Mouse (Mus musculus) layer of hippocampus, postnatal 10 days (tissue): ENCODE results near the gene Rcan2. TPM values are rescaled to one million over a fixed set of nuclear protein-coding genes. Genes with fewer than 3 reads are reported as not detected.

Experiments used
- DNase-seq, 2 experiments: peaks; one replicate each; pipeline ENCODE4 v3.0.0; 2021; ENCODE audit warnings: low spot score in 2 of 2
- total RNA-seq, 2 experiments: library from RNA; stranded (reverse); gene quantifications; 2 replicates each; pipeline ENCODE4 v1.2.3; 2021

The Rcan2 gene
- total RNA-seq, 2 experiments from 2014 or later = 40.2 to 42.5 TPM

DNA sequence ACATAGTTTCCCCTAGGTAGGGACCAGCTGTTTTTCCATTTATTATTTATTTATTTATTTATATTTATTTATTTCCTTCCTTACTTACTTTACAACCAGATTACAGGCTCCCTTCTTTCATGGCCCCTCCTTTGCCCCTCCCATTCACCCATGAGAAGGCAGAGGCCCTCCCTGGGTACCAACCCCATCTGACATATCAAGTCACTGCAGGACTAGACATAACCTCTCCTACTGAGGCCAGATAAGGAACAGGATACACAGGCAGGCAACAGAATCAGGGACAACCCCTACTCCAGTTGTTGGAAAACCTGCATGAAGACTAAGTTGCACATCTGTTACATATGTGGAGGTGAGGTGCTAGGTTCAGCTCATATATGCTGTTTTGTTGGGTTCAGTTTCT is 105.6 kb downstream of the Rcan2 start:
- DNase-seq = no peak

DNA sequence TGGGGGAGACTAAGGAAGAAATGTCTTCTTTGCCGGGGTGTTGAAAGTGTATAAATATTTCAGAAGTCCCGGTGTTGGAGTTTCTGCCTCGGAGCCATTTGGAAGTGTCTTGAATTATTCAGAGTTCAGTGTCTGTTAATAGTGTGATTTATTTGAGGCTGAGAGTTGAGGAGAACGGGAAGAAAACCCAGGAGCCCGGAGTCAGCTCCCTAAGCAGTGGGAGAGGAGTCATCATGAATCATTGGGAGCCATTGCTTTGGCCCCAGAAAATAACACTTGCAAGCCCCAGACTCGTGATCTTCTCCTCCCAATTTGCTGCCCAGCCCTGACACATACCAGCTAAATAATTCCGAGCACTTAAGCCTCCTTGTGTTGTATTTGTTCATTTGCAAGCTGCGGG is 115.0 kb downstream of the Rcan2 start:
- no peak for DNase-seq

DNA sequence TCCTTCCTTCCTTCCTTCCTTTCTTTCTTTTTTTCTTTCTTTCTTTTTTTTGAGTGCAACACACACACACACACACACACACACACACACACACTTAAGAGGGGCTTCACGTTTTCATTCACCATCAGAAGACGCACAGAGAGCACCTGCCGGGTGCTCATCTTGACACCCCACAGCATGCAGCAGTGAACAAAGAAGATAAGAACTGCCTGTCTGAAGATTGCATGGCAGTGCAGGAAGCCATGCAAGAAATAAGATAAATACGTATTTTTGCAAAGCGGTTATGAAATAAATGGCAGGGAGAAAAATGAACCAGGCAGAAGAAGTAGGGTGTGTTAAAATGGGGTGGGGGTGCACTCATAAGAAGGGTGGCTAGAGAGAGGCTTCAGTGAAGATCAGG is 116.0 kb downstream of the Rcan2 start:
- no peak for DNase-seq

DNA sequence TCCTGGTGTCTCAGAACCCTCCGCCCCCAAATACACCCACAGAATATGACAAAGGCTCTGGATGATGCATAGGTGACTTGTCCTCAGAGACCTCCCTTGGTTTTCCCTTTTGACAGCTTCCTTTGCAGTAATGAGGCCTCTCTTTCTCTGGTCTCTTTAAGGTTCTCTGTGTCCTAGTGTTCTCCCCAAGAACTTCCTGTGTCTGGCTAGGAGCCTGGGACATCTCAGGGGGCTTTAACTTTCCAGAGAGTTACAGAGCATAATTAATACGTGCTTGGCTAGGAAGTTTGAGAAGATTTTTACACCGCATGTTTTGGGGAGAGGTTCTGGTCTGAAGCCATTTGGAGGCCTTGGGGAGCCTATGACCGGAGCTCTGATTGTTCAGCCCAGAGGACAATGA is 128.7 kb downstream of the Rcan2 start:
- no peak for DNase-seq

DNA sequence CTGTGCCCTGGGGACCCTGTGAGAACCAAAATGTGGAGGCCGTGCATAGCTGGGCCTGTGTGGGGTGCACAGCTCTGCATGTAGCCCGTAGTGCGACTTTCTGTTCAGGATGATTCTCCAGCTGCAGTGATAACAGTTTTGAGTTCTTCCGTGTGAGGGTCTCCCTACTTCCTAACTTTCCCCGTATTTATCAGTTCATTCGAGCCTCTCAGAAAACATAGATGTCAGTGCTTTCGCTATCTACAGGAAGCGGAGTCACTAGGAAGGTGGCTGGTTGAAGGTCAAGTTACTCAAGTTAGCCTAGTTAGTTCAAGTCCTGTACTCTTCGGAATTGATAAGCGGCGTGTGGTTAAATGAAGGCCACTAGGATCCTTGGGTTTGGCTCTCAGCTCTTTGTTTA is 130.6 kb downstream of the Rcan2 start:
- no peak for DNase-seq

DNA sequence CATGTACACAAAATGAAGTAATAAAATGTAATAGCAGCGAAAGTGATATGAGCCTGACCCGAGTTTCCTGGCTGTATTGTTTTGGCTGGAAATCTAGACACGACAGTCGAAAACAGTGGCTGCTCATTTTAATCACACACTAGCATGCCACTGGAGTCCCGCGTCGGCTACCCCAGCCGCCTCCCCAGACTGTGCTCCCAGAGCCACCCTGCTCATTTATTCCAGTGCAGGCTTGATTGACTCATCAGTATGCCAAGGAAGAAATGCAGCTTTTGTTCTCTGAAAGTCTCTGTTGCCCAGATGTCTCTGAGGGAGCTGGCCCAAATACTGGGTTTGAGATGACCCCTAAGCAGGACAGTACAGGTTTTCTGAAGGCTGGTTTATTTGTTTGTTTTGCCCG is 132.9 kb downstream of the Rcan2 start:
- DNase-seq = peak in 1 of 2 experiments; percentile 11

DNA sequence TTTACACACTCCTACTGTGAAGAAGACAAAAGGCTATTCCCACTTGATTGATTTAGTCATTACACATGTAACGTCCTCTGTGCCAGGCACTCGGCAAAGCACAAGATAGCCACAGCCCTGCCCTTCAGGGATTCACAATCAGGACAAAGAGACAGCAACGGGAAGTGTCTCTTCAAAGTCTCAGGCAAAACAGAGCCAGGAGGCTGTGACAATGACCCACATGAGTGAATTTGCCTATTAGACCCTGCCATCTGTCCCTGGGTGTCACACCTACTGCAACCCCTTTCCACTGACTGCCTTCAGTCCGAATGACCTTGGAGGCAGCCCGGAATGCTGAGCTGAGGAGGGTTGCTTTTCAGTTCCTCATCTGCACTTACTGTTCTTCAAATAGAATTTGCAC is 151.1 kb downstream of the Rcan2 start:
- no peak for DNase-seq

DNA sequence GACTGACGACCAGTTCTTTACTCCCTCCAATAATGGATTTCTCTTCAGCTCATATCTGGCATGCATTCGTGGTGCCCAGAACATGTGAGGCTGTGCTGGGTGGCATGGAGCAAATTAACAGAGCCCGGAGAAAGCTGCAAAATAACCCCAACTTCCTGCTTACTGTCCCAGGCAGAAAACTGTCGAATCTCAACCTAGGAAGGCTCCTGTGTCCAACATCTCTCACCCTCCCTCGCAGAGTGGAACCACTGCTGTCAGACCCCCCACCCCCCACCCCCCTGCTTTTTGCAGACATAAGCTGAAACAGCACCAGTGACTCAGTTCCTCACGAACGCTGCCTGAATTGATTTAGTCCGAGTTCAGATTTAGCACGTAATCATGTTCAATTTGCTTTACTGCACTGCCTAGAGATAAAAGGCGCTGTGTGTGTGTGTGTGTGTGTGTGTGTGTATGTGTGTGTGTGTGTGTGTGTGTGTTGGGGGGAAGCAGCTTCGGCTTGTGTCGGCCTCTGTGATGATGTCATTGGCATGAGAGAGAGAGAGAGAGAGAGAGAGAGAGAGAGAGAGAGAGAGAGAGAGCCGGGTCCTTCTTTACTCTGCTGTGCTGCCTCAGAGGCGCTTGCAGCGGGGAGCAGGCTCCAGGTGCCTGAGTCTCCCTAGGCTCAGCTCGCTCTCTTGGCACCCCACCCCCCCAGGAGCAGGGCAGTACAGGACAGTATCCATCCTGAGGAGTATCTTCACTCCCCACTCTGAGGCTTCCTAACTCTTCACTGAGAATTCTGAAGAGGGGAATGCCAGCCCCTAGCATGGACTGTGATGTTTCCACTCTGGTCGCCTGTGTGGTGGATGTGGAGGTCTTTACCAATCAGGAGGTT is 151.7 kb downstream of the Rcan2 start:
- peak; percentile 26 to 42 for DNase-seq

DNA sequence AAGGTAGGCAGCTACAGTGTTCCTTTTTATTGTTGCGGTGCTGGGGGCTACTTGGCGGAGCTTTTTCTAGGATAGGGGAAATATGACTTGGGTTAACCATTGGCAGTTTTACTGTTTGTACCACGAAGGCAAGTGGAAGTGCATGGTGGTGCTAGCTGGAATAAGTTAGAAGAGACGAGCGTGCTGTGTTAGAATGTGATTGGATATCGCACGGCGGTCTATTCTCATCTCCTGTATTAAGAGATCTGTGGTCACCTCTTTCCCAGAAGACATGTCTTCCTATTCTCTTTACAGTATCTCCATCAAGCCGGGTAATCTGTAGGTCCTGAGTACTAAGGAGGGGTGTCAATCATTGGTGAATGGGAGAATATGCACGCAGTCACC is 152.4 kb downstream of the Rcan2 start:
- no peak for DNase-seq

DNA sequence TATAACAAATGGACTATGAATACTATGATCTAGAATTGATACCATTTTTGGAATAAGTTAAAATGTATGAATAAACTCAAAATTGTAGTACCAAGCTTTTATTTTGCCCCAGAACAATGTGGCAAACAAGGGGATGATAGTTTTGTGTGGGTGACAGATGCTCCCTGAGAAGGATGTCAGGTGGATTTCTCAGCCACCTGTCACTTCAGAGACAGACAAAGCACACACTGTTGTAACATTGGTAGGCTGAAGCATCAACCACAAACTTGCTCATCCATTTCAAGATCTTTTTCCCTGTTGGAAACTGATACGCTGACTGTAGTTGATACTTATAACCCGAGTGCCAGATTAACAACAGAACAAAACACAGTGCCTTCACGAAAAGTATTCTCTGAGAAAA is 158.6 kb downstream of the Rcan2 start:
- DNase-seq = no peak

DNA sequence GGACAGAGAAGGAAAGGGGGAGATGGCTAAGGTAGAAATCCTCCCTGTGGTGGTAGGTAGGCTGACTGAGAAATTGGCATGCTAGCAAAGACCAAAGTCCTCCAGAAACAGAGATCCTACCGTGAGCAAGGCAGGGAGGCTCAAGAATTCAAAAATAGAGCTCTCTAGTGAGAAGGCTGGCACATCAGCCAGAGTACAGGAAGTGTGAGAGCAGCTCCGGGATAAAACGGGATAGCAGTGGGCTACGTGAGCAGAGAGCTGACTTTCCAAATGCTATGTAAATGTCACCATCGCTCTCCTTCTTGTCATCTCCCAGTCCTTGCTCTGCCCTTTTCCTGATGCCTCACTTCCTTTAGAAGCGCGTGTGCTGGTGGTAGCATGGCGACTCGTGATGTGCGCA is 168.8 kb downstream of the Rcan2 start:
- DNase-seq = no peak

DNA sequence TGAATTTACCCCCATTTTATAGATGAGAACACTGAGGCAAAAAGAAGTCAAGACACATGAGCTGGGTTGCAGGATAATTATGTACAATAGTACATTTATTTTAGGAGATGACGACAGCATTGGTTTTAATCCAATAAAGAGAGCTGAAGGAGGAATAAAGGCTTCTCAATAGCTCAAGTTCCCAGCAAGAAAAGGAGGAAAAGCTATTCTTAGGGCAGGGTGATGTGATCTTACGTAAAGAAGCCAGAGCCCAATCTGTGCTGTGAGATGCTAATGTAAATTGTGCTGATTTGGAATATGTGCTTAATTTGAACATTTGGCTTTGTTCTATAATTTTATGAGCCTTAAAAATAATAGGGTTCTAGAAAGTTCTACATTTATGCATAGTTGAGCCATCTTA is 176.4 kb downstream of the Rcan2 start:
- no peak for DNase-seq

DNA sequence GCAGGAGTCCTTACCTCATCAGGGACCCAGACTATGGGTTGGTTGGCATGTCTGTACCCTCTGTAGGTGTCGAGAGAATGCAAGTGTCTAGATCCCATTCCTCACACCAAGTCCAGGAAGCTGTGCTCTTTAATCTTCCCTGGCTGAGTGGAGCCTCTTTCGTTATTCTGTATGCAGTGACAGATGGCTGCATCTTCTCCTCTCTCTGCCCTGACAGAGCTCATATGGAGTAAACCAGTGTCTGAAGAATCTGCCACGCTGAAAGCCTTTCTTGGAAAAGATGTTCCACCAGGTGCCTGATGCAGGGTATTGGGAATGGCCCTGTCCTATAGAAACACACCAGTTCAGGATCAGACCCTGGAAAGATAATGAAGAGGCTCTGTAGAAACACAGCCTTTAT is 178.8 kb downstream of the Rcan2 start:
- DNase-seq = no peak

DNA sequence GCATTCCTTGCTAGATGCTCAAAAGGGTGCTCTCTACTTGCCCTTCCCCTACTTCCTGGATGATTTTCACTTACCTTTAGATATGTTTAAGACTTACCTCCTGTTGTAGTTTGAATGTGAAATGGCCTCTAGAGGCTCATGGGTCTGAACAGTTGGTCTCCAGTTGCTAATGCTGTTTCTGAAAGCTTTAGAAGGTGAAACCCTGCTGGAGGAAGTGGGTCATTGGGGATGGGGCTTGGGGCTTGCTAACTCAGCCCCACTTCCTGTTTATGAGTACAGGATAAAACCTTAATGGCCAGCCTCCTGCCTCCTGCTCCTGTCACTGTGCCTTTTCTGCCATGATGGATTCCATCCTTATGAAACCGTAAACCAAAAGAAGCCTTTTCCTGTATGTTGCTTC is 181.4 kb downstream of the Rcan2 start:
- no peak for DNase-seq

DNA sequence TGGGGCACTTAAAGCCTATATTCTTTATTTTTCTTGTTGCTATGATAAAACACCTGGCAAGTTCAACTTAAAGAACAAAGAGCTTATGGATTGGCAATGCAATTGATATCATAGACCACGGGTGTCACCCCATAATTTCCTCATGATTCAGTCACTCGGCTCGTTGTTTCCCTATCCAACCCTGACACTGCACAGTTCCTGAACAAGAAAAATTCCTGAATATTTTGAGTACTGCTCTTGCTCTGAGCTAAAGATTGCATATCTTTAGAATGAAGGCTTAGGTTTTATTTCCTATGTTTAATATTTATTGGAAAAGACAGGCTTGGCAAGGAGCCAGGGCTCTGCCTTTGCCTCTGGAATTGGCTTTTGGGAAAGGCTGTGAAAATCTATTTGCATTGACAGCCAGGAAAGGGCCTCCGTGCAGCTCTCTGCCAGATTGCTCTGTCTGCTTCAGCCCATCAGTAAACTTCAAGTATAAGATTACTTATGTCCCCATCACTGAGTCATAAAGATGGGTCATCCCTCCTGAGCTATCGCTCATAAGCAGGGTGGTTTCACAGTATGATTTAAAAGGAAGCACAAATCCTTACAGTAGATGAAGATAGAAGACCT is 188.3 kb downstream of the Rcan2 start:
- DNase-seq = no peak

DNA sequence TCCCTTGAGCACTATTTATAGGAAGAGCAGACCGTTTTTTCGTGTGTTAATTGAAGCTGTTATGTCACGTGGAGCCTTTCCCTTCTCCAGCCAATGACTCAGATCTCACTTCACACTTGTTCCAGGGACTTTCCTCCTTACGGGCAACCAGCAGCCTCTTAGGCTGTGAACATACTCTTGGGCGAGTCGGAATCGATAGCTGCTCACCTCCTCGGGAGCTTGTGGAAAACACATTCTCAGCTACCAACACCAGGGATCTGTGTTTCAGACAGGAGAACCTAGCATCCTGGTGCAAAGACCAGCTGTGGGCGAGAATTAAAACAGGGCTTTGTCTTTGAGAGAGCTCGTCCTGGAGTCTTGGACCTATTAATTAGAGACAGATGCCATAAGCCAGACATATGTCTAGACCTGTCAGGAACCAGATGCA is 189.8 kb downstream of the Rcan2 start:
- no peak for DNase-seq

DNA sequence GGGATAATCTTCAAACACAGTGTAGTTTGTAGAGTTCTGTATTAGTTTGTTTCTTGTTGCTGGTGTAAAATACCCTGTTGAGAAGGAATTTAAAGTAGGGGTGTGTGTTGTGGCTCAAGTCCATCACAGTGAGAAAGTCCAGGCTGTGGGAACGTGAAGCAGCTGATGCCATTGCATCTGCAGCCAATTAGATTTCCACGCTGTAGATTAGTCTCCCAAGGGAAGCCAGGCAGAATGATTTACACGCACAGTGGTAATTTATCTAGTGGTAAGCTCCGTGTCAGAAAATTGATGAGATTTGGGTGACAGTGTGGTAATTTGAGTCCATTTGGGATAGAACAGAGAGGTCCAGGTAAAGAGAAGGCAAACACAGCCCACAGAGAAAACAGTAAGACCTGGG is 192.9 kb downstream of the Rcan2 start:
- no peak for DNase-seq

DNA sequence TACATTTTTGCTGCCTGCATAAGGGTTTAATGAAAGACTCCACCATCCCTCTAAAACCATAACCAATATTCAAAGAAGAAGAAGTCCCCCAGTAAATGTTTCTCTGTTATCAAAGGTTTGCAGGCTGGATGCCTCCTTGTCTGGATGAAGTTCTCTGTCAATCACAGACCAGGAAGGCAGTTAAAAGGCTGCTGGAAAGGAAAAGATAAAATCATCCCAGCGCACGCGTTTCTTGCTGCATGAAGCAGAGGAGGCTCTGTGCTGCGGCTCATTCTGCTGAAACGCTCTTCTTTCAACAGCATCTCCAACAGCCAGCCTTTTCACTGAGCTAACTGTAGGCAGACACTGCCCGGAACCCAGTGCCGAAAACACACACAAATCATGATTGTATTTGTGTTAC is 196.4 kb downstream of the Rcan2 start:
- no peak for DNase-seq

DNA sequence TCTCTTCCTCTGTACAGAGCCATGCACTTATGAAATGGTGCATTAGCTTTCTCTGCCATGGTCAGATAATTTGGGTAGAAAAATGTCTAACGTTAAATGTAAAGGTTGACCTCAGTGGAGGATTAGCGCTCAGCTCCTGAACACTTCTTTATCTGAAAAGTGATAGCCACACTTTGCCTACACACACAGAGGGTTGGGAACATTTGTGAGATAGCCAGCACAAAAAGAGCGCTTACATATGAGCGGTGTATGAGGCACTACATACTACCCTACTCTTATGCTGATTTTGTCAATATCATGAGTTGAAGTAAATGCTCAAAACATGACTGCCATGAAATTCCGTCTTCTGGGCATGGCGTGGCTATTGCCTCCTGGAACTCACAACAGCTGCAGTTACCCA is 196.9 kb downstream of the Rcan2 start:
- no peak for DNase-seq

DNA sequence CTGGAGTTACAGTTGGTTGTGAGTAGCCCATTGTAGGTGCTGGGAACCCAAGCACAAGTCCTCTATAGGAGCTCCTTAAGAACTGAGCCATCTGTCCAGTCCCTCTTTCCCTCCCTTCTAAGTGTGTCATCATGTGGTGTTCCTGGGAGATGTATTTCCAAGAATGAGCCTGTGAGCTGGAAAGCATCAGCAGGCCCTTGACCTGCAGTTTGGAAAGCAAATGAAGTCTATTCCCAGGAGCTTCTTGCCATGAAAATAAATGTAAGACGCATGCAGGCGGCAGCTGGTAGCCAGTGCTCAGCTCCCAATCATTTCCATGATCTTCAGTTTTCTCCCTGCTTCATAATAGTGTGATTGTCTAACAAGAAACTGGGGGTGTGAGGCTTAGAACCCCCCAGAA is 203.2 kb downstream of the Rcan2 start:
- no peak for DNase-seq

DNA sequence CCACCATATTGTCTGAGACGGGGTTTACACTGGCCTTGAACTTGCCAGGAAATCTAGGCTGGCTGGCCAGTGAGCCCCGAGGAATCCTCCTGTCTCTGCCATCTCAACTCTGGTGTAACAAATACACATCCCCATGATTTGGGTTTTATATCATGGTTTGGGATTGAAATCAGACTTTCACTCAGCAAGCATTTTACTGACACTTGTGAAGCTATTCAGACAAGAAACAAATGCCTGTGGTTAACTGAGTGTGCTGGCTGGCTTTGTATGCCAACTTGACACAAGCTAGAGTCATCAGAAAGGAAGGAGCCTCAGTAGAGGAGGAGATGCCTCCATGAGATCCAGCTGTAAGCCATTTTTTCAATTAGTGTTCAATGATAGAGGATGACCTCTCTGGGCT is 206.3 kb downstream of the Rcan2 start:
- no peak for DNase-seq

DNA sequence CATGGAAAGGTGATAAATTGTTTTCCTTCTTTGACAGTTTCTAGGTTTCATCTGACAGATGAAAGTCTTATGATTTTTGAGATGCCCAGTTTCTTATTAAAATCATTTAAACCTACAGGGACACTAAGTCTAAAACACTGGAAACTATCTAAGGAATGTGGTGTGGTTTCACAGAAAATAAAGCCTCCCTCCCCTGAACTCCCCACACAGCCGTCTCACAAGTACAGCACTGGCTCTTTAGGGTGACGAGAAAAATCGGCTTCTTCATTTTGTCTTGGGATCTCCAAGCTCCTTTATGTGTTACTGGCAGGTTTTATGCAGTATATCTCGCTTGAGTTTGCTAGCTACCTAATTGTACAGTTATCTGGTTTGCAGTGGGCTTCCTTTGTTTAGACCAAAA is 210.8 kb downstream of the Rcan2 start:
- DNase-seq = no peak
